Mouse (Mus musculus): ENCODE data around the gene Pde8a.
A peak's percentile ranks its signal among the peaks of the same experiment; 100 is the strongest.

Pde8a gene

GRCm38 (mm10) chr7:81336432-81336786 is 123.0 kb downstream of the Pde8a start:
- DNase-seq (ENCODE audit: low read depth), result peak; percentile 77

- DNase-seq (ENCODE audit: low read depth), result no peak
These were observed 124.6 kb downstream of the Pde8a start for GRCm38 (mm10) chr7:81337785-81338521.

DNA sequence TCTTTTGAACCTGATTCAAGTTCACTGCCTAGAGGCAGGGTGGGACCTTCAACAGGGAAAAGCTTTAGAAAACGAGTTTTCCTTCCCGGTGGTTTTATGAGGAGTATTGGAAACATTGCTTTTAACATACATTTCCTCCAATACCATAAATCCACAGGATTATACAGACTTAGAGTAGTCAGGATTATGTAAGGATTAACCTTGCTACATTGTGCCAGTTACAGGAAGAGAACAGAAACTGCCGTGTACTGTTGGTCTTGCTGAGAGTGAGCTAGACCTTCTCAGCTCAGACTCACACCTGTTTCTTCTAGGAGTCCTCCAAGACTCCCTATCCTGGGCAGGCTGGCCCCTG is 125.1 kb downstream of the Pde8a start:
- no peak for DNase-seq (ENCODE audit: low read depth)

GRCm38 (mm10) chr7:81339783-81340182 is 126.4 kb downstream of the Pde8a start:
- DNase-seq (ENCODE audit: low read depth), result peak; percentile 80

GRCm38 (mm10) chr7:81341563-81341962 is 128.2 kb downstream of the Pde8a start:
- DNase-seq (ENCODE audit: low read depth), result peak; percentile 75

- DNase-seq (ENCODE audit: low read depth), result no peak
These were observed 129.1 kb downstream of the Pde8a start for GRCm38 (mm10) chr7:81342356-81343094.

- peak; percentile 50 for DNase-seq (ENCODE audit: low read depth)
These were observed 129.9 kb downstream of the Pde8a start for GRCm38 (mm10) chr7:81343316-81343715.

DNA sequence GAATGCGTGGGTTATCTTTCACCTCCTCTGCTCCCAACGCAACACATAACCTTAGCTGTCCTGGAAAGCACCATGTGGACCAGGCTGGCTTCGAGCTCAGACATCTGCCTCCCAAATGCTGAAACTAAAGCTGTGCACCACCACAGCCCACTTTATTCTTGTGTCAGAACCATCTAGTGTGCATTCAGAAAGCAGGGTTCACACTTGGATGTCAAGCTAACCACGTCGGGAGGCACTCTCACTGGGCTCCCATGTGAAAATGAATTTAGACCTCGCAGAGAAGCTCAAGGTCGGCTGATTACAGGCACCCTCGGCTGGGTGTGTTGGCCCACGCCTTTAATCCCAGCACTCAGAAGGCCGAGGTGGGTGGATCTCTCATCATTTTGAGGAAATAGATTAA is 130.4 kb downstream of the Pde8a start:
- DNase-seq (ENCODE audit: low read depth), result peak; percentile 16

GRCm38 (mm10) chr7:81344544-81345446 is 131.4 kb downstream of the Pde8a start, which contains the start of gene Rps17:
Gene Rps17 (minus strand): TSS chr7:81345254.
- peak; percentile 96 for DNase-seq (ENCODE audit: low read depth)

GRCm38 (mm10) chr7:81345447-81346170 is 132.2 kb downstream of the Pde8a start:
- no peak for DNase-seq (ENCODE audit: low read depth)

DNA sequence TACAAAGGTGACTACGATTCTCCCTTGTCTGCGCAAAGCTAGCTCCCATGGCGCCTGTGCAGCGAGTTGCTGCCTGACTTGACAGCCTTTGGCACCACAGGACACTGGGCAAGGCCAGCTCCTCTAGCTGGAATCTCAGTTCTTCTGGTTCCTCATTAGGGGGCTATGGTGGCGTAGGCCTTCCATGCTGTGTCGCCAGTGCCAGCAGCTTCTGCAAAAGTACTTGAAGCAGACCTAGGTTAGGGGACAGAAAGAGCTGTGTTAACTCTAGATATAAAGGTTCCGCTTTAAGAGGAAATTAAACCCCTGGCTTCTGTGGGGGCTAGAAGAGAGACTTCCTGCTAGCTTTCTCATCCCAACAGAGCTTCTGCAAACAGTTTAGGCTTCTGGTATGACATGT is 134.8 kb downstream of the Pde8a start:
- DNase-seq (ENCODE audit: low read depth), result no peak

GRCm38 (mm10) chr7:81351826-81352225 is 138.4 kb downstream of the Pde8a start:
- DNase-seq (ENCODE audit: low read depth), result no peak

- no peak for DNase-seq (ENCODE audit: low read depth)
These were observed 142.3 kb downstream of the Pde8a start for GRCm38 (mm10) chr7:81355746-81356145.

GRCm38 (mm10) chr7:81356360-81356759 is 143.0 kb downstream of the Pde8a start:
- DNase-seq (ENCODE audit: low read depth), result no peak

DNA sequence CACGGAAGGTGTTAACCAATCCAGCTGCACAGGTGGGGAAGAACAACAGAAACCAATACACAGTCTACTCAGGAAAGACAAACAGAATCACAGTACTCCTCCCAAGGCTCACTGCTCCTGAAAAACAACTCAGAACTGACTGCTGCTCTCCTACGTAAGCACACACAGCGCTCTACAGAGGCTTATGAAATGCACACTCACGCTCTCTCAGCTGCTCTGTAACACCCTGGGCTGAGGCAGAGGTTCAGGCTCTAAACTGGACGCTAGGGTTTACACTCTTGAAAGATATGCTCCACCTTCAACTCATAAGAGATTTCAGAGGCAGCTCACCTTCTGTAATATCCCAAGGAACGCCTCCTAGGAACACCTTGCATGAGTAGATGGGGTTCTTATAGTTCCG is 143.6 kb downstream of the Pde8a start:
- no peak for DNase-seq (ENCODE audit: low read depth)

GRCm38 (mm10) chr7:81367946-81368345 is 154.6 kb downstream of the Pde8a start:
- no peak for DNase-seq (ENCODE audit: low read depth)

GRCm38 (mm10) chr7:81369724-81370123 is 156.3 kb downstream of the Pde8a start:
- DNase-seq (ENCODE audit: low read depth), result no peak

- peak; percentile 10 for DNase-seq (ENCODE audit: low read depth)
These were observed 158.4 kb downstream of the Pde8a start for GRCm38 (mm10) chr7:81371811-81372210.

GRCm38 (mm10) chr7:81372337-81372920 is 159.0 kb downstream of the Pde8a start:
- no peak for DNase-seq (ENCODE audit: low read depth)

- DNase-seq (ENCODE audit: low read depth), result no peak
These were observed 166.0 kb downstream of the Pde8a start for GRCm38 (mm10) chr7:81379363-81379762.
